Mouse (Mus musculus) spleen, adult 18-20 months (tissue): ENCODE measurements at regions not wholly inside any gene's neighbourhood (a gene's known extent, or its start where the extent isn't known, plus 50 kb on each side); places are given as distances from the start of the nearest gene placed in this dataset.

Experiments used
- DNase-seq, 2 experiments: peaks; one replicate each; pipeline ENCODE4 v3.0.0; 2022; ENCODE audit warnings: mixed read lengths in 2 of 2

GRCm38 (mm10) chr15:62229491-62230283, 1306.9 kb upstream of the A1bg start:
- DNase-seq, result no peak

GRCm38 (mm10) chr15:62229023-62229422, 1306.2 kb upstream of the A1bg start:
- DNase-seq, result no peak

- DNase-seq, result no peak
These were observed 1302.0 kb upstream of the A1bg start for GRCm38 (mm10) chr15:62224798-62225197.

GRCm38 (mm10) chr15:62224191-62224590, 1301.4 kb upstream of the A1bg start:
- DNase-seq, result no peak

GRCm38 (mm10) chr15:62223156-62223840, 1300.5 kb upstream of the A1bg start:
- DNase-seq, result no peak

GRCm38 (mm10) chr15:62222731-62223130, 1299.9 kb upstream of the A1bg start:
- DNase-seq, result no peak

GRCm38 (mm10) chr15:62222201-62222600, 1299.4 kb upstream of the A1bg start:
- no peak for DNase-seq

- DNase-seq, result no peak
These were observed 1298.4 kb upstream of the A1bg start for GRCm38 (mm10) chr15:62221024-62221819.

GRCm38 (mm10) chr15:62220620-62221019, 1297.8 kb upstream of the A1bg start:
- DNase-seq, result no peak

- no peak for DNase-seq
These were observed 1297.2 kb upstream of the A1bg start for GRCm38 (mm10) chr15:62219934-62220540.

GRCm38 (mm10) chr15:62218346-62219080, 1295.7 kb upstream of the A1bg start:
- DNase-seq, result no peak

- no peak for DNase-seq
These were observed 1294.1 kb upstream of the A1bg start for GRCm38 (mm10) chr15:62216688-62217477.

- no peak for DNase-seq
These were observed 1293.0 kb upstream of the A1bg start for GRCm38 (mm10) chr15:62215616-62216398.

- DNase-seq, result no peak
These were observed 1291.5 kb upstream of the A1bg start for GRCm38 (mm10) chr15:62214300-62214699.

GRCm38 (mm10) chr15:62212283-62212910, 1289.6 kb upstream of the A1bg start:
- no peak for DNase-seq

- no peak for DNase-seq
These were observed 1287.2 kb upstream of the A1bg start for GRCm38 (mm10) chr15:62209881-62210481.

- no peak for DNase-seq
These were observed 1286.5 kb upstream of the A1bg start for GRCm38 (mm10) chr15:62209296-62209695.

- no peak for DNase-seq
These were observed 1283.7 kb upstream of the A1bg start for GRCm38 (mm10) chr15:62206502-62206902.
